Mouse (Mus musculus) retina, adult 2 months (tissue): ENCODE results near the gene Gm21698.
"Not testable (repeated sequence)": the region's sequence is repeated elsewhere in the genome, so short reads cannot be mapped to it uniquely, and the experiment has no call there.

Experiments used
- DNase-seq: peaks from one replicate; pipeline ENCODE4 v3.0.0-alpha.2; 2012; ENCODE audit warnings: low read depth, low spot score

The Gm21698 gene

DNA sequence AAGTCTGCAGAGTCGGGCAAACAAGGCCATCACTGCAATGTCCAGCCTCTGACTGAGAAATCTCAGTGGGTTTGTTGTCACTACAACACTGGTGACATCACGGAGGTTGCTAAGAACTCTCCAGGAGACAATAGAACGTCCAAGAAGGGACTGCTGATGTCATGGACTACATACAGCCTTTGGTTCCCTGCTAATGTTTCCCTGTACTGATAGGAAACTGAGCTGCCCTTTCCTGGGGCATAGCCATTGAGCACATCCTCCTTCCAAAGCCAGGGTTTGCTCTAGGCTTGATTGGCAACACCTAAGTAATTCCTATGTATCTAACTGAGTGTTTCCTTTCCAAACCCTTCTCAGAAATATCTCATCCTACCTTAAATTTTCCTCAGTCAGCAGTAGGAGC, at the start of gene Gm21698:
Gene Gm21698 (minus strand): TSS at position 101 of the 400 bp plus-strand sequence.
- not testable (repeated sequence) for DNase-seq

DNA sequence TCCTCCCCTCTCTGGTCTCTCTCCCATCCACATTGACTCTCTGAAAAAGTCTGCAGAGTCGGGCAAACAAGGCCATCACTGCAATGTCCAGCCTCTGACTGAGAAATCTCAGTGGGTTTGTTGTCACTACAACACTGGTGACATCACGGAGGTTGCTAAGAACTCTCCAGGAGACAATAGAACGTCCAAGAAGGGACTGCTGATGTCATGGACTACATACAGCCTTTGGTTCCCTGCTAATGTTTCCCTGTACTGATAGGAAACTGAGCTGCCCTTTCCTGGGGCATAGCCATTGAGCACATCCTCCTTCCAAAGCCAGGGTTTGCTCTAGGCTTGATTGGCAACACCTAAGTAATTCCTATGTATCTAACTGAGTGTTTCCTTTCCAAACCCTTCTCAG, 34.4 kb upstream of the Gm21698 start, which contains the start of gene Gm5862:
Gene Gm5862 (minus strand): TSS at position 101 of the 400 bp plus-strand sequence.
- DNase-seq = not testable (repeated sequence)

DNA sequence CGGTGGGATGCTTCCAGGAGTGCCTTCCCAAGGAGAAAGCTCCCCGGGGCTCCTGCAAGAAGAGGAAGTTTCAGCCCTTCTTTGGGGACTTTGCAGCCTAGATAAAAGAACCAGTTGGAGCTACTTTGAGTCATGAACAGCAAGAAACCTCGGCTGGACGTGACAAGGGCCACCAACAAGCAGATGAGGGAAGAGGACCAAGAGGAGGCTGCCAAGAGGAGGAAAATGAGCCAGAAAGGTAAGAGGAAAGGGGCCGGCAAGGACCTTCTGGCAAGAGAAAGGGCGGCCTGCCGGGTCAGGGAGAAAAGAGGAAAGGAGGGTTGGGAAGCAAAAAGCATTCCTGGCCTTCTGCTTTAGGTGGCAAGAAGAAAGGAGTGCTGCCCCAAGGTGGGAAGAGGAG, 19.2 kb upstream of the Gm21698 start:
- not testable (repeated sequence) for DNase-seq

DNA sequence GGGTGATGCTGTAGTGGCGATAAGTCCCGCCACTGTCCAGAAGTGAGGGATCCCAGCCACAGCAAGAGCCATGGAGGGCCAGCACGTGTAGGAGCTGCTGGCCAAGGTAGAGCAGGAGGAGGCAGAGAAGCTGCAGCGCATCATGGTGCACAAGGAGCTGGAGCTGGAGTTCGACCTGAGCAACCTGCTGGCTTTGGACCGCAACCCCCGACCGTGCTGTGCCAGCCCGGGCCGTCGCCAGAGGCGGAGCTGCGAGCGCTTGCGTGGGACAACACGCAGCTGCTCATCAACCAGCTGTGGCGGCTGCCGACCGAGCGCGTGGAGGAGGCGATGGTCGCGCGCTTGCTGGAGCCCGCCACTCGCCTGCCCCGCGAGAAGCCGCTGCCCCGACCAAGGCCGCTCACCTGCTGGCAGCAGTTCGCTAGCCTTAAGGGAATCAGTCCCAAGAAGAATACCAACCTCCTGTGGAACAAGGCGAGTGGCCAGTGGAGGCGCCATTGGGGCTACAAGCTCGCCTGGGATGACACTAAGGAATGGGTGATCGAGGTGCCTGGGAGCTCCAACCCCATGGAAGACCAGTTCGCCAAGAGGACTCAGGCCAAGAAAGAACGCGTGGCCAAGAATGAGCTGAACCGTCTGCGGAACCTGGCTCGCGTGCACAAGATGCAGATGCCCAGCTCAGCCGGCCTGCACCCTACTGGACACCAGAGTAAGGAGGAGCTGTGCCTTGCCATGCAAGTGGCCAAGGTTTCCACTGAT, 18.7 kb upstream of the Gm21698 start:
- DNase-seq = not testable (repeated sequence)

DNA sequence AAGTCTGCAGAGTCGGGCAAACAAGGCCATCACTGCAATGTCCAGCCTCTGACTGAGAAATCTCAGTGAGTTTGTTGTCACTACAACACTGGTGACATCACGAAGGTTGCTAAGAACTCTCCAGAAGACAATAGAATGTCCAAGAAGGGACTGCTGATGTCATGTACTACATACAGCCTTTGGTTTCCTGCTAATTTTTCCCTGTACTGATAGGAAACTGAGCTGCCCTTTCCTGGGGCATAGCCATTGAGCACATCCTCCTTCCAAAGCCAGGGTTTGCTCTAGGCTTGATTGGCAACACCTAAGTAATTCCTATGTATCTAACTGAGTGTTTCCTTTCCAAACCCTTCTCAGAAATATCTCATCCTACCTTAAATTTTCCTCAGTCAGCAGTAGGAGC, 16.2 kb upstream of the Gm21698 start, which contains the start of gene Gm1979:
Gene Gm1979 (minus strand): TSS at position 101 of the 400 bp plus-strand sequence.
- not testable (repeated sequence) for DNase-seq

DNA sequence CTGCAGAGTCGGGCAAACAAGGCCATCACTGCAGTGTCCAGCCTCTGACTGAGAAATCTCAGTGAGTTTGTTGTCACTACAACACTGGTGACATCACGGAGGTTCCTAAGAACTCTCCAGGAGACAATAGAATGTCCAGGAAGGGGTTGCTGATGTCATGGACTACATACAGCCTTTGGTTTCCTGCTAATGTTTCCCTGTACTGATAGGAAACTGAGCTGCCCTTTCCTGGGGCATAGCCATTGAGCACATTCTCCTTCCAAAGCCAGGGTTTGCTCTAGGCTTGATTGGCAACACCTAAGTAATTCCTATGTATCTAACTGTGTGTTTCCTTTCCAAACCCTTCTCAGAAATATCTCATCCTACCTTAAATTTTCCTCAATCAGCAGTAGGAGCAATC, 15.9 kb downstream of the Gm21698 start, which contains the start of gene Gm21680:
Gene Gm21680 (minus strand): TSS at position 101 of the 400 bp plus-strand sequence.
- DNase-seq = not testable (repeated sequence)

DNA sequence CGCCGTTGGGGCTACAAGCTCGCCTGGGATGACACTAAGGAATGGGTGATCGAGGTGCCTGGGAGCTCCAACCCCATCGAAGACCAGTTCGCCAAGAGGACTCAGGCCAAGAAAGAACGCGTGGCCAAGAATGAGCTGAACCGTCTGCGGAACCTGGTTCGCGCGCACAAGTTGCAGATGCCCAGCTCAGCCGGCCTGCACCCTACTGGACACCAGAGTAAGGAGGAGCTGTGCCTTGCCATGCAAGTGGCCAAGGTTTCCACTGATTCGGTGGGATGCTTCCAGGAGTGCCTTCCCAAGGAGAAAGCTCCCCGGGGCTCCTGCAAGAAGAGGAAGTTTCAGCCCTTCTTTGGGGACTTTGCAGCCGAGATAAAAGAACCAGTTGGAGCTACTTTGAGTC, 31.4 kb downstream of the Gm21698 start:
- DNase-seq = not testable (repeated sequence)

DNA sequence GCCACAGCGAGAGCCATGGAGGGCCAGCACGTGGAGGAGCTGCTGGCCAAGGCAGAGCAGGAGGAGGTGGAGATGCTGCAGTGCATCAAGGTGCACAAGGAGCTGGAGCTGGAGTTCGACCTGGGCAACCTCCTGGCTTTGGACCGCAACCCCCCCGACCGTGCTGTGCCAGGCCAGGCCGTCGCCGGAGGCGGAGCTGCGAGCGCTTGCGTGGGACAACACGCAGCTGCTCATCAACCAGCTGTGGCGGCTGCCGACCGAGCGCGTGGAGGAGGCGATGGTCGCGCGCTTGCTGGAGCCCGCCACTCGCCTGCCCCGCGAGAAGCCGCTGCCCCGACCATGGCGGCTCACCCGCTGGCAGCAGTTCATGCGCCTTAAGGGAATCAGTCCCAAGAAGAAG, 31.8 kb downstream of the Gm21698 start:
- not testable (repeated sequence) for DNase-seq

DNA sequence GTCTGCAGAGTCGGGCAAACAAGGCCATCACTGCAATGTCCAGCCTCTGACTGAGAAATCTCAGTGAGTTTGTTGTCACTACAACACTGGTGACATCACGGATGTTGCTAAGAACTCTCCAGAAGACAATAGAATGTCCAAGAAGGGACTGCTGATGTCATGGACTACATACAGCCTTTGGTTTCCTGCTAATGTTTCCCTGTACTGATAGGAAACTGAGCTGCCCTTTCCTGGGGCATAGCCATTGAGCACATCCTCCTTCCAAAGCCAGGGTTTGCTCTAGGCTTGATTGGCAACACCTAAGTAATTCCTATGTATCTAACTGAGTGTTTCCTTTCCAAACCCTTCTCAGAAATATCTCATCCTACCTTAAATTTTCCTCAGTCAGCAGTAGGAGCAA, 34.1 kb downstream of the Gm21698 start, which contains the start of gene Gm21671:
Gene Gm21671 (minus strand): TSS at position 101 of the 400 bp plus-strand sequence.
- not testable (repeated sequence) for DNase-seq

DNA sequence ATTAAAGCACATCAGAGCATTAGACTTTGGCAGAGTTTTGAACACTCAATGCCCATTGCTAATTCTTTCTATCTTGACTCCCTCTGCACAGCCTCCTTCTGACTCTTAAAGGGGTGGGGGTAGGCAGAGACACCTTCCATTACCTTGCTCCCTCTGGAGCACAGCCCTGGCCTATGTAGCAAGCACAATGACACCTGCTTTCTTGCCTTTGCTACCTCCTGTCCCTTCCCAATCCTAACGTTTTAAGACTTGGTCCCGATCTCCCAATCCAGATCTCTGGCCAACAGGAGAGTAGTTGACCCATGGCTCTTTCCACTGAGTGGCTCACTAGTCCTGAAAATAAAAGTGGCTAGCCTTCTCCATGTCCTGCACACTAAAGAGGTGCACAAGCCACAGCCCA, 43.1 kb downstream of the Gm21698 start:
- not testable (repeated sequence) for DNase-seq

DNA sequence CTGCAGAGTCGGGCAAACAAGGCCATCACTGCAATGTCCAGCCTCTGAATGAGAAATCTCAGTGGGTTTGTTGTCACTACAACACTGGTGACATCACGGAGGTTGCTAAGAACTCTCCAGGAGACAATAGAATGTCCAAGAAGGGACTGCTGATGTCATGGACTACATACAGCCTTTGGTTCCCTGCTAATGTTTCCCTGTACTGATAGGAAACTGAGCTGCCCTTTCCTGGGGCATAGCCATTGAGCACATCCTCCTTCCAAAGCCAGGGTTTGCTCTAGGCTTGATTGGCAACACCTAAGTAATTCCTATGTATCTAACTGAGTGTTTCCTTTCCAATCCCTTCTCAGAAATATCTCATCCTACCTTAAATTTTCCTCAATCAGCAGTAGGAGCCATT, 46.2 kb downstream of the Gm21698 start, which contains the start of gene Gm21663:
Gene Gm21663 (minus strand): TSS at position 101 of the 400 bp plus-strand sequence.
- not testable (repeated sequence) for DNase-seq
